Mouse (Mus musculus) layer of hippocampus, adult 9-11 months (tissue): Measurements from ENCODE around the gene Lrriq4.

Experiments used
- DNase-seq: peaks from one replicate; pipeline ENCODE4 v3.0.0; 2022

Lrriq4 gene

DNA sequence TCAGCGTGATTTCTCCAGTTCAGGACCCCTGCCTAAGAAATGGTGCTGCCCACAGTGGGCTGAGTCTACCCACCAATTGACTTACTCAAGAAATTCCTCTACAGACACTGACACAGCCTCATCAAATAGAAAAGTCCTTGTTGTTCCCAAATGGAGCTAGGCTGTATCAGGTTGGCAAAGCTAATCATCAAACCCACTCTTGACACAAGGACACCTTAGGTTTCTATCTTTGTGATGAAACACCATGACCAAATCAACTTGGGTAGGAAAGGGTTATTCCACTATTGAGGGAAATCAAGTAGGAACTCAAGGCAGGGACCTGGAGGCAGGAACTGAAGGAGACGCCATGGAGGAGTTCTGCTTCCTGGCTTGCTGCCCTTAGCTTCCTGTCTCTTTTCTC is at the start of gene Lrriq4:
Gene Lrriq4, plus strand, starts transcription at position 301 of the 400 bp plus-strand sequence.
- DNase-seq: no peak

DNA sequence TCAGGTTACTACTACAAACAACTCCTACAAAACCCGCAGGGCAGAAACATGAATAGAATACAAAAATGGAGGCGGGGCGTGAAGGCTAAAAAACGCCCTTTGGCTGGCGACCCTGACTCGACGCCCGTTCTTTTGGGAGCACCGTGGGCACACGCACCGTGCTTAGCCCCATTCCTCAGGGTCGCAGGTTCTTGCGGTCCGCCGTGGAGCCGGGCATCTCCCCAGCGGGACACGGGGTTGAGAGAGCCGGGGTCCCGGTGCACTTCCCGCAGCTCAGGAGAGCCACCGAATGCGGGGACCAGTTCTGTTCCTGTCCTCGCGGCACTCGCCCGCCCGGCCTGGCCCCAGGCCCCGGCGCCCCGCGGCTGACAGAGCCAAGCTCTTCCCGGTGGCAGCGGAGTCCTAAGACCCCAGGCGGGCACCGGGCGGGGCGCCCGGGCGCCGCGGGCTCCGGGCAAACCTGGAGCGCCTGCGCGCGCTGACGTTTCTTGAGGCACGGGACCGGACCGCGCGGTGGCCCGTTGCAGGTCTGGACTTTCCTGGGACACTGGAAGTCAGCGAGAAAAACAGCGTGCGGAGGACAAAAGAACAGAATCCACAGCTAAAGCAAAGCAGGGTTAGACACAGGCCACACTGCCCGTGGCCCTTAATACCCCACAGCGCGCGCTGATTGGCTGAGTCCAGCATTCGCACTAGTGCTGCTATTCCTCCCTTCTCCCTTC is 49.0 kb upstream of the Lrriq4 start:
- DNase-seq: peak; percentile 22

DNA sequence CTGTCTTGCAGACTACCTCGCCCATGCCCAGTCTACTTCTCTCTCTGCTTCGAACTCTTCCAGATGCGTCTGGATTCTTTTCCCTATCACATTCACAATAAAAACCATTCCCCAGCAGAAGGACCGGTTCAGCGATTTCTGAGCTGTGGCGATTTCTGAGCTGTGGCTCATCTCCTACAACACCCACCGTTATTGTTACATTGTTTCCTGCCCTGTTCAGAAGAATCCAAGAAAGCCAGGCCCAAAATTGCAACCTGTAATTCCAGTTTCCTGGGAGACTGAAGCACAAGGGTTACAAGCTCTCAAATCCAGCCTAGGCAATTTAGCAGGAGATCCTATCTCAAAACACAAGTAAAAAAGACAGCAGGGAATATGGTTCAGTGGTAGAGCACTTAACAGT is 47.0 kb upstream of the Lrriq4 start:
- DNase-seq: no peak

DNA sequence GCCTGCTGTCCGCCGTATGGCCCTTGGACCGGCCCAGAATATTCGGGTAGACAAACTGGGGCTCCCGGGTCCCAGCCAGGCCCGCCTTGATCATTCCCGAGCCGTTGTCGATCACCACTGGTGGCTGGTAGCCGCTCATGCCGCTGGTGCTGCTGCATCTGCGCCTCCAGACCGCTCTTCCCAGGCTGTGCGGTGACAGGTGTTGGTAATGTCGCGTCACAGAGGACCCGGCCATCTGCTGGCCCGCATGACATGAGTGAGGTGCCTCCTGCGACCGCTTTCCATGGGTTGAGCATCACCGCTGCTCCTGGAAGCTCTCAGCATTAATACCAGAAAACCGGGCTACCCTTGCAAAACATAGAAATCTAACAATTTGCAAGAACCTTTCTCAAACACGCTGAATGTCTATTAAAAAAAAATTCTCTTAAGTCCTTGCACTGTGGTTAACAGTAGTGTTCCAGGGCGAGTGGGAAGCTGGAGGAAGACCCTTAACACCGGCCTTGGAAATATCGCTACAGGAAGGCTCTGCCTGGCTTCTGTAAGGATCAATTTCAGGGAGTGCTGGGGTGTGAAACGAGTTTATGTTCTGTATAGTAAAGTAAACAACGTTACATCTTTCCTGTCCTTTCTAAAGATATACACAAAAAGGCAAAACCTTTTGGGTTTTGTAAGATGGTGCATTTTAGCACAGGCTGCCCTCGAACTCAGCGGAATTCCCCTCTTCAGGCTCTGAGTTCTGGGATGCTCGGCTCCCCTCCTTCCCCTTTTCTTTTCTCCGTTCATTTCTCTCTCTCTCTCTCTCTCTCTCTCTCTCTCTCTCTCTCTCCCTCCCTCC is 44.4 kb upstream of the Lrriq4 start, which contains the start of gene Actrt3:
Gene Actrt3, minus strand, starts transcription at position 229 of the 835 bp plus-strand sequence.
- peak; percentile 41 for DNase-seq

DNA sequence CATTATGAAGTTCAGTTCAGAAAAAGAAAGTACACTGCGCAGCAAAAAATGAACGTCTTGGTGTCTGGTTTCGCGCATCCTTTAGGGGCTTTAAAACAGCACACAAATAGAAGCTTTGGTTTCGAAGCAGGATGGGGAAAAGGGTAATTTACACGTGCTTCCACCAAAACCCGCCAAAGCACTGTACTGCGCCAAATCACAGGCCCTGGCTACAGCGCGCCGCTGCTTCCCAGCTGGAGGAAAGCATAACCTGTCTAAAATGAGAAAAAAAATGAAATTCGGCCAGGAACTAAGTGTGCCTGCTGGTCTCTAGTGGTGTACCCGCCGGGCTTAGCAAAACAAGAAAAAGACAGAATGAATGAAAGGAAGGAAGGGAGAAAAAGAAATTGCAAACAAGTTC is 43.6 kb upstream of the Lrriq4 start:
- DNase-seq: peak; percentile 33

DNA sequence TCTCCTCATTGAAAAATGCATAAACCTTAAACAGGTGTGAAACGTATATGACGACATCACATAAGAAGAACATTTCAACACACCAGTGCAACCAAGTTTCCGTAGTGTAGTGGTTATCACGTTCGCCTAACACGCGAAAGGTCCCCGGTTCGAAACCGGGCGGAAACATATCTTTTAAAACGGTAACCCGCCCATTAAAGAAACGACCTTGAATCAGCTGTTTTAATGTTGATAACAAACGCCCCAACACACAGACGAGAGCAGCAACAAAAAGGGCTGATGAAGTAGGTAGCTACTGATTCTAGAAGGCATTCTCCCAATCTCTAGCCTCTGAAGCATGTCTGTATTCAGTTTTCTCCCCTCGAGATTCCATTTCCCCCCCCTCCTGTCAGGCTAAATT is 43.1 kb upstream of the Lrriq4 start:
- DNase-seq: peak; percentile 86

DNA sequence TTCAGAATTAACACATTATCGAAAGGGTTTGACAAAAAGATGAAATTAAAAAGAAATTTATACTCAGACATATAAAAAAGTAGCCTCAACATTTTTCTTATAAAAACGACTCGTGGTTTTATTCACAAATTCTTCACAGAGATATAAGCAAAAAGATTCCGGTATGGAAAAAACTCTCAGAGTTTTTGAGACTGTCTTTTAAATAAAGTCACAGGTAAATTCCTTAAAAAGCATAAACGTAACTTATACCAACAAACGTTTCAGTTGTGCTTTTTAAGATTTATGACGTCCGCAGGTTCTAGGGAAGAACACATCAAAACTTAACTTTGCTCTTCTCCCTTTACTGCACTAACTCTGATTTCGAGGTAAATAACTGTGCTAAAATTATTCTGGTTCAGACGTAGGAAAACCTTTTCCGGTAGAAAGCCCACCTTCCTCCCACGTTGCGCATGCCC is 42.7 kb upstream of the Lrriq4 start:
- no peak for DNase-seq

DNA sequence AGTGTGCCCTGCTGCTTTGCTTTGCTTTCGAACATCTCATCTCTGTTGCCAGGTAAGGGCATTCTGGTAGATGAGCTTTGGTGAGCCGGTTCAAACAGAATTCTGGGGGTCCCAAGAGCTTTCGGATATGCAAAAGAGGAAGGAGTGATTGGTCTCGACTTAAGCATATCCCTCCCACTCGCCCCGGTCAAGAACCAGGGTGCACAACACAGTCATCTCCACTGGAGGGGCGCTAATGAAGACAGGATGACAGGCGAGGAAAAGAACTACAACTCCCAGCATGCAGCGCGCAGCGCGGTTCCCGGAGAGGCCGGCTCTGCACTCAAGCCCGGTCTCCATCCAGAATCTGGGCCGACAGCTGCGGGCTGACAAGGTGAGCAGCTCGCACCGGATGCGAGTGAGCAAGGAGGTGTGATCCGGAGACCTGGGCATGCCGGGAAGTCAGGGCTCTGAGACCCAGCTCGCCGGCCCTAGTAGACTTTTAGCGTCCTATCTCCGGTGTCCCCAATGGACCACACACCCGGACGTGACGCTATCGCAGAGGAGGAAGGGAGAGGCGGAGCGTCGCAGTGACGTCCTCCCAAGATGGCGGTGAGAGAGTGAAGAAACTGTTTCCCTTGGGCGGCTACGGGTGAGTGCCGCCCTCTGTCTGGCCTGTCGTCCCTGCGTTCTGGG is 42.1 kb upstream of the Lrriq4 start, which contains the start of gene Mynn:
Gene Mynn, plus strand, starts transcription at position 1 of the 675 bp plus-strand sequence.
- DNase-seq: peak; percentile 96

DNA sequence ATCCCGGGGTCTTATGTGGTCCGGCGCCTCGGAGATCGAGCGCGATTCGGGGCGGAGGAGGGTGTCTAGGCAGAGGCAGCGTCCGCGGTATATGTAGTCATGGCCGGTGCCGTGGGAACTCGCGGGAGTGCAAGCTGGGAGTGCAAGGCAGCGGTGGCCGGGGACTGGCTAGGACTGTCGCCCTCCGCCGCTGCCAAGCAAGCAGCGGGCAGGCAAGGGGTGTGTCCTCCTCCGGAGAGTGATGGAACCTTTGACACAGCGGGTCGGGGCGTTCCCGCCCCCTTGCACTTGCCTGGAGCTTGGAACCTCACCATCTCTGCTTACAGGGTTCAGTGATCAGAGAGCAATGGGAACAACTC is 41.6 kb upstream of the Lrriq4 start:
- DNase-seq: no peak

DNA sequence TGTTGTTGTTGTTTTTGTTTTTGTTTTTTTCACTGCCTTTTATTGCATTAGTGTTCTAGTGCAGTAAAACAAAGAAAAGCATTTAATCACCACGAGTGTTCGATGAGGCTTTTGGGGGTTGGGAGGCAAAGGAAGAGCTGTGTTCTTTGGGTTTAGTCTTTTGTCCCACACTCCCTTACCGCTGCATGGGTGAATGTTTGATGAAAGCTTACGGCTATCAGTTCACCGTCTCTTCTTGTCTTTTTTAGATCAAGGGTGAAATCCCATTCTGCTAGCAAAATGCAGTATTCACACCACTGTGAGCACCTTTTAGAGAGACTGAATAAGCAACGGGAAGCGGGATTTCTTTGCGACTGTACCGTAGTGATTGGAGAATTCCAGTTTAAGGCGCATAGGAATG is 41.1 kb upstream of the Lrriq4 start:
- no peak for DNase-seq

DNA sequence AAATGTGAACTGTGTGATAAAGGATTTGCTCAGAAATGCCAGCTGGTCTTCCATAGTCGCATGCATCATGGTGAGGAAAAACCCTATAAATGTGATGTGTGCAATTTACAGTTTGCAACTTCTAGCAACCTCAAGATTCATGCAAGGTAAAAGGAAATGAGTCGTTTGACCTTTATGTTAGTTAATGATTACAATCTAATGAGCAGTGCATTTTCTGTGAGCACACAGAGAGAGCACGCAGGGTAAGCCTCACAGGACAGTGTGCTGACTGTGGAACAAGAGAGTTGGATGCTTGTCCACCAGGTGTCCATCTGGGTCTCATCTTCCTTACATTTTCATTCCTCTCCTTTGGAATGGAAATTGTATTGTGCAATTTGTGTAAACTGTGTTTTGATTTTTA is 35.3 kb upstream of the Lrriq4 start:
- DNase-seq: no peak

DNA sequence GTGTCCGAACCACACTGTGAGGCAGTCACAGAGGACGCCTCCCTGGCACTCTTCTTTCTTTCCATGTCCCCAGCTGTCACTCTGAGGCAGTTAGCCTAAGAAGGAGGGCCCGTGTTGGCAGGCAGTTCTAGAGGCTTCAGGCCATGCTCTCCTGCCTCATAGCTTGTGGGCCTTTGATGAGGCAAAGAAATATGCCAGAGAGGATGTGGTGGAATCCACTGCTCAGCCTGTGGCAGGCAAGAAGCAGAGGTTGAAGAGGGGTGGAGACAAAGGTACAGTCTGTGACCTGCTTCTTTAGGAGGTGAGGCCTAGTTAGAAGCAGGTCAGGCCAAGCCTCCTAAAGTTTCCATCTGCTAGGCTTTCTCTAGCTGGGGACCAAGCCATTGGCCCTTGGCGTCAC is 33.4 kb upstream of the Lrriq4 start:
- no peak for DNase-seq

DNA sequence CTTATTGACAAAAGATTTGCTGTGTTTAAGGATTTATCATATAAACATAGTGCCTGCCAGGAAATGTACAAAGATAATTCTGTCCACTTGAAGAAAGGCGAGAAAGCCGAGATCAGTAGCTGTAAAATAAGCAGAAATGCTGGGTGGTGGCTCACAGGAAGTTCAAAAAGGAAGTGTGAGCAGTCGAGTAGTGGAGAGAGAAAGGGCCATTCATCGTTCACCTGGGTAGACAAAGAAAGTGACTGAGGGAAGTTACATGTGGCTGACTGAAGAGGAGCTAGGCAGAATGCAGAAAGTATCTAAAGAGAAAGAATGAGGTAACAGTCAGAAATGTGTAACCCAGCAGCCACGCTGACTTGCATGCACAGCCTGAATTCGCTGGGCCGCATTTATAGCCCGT is 24.2 kb upstream of the Lrriq4 start:
- no peak for DNase-seq

DNA sequence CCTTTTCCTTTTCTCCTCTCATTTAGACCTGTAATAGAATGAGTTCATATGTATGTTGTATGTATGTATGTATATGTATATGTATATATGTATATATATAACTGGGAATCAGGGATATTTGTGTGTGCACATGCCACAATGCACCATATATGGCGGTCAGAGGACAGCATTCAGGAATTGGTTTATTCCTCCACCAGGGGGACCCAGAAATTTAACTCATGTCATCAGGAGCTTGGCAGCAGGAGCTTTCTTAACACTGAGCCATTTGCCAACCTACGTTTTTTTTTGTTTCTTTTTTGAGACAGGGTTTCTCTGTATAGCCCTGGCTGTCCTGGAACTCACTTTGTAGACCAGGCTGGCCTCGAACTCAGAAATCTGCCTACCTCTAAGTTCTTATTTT is 10.6 kb upstream of the Lrriq4 start:
- no peak for DNase-seq

DNA sequence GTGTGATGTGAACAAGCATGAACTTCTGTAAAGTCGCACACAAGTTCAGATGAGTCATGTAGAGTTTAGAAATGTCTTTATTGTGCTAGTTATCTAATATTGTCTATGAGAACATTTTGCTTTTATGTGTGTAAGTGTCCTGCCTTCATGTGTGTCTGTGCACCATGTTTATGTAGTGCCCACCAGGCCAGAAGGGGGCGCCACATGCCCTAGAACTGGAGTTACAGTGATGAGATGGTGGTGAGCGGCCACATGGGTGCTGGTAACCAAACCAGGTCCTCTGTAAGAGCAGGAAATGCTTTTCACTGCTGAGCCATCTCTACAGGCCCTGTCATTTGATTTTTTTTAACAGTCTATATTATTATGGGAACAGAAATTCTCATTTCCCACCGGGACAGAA is 8.7 kb upstream of the Lrriq4 start:
- no peak for DNase-seq

DNA sequence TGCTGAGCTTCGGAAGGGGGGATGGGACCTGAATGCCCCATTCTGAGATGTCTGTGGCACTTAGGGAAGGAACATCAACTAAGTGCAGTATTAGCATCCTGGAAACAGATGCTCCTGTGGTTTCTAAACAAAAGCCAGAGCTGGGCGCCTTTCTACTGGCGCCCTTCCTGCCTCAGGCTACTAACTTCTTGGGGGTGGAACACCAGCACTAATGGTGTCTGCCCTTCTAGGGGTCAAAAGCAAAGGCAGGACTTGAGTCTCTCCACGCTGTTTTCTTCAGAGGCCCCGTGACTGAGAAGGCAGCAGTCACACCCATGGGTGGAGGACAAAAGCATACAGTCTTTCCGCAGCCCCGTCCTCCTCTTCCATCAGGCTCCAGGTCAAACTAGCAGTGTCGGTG is 2.5 kb downstream of the Lrriq4 start:
- no peak for DNase-seq

DNA sequence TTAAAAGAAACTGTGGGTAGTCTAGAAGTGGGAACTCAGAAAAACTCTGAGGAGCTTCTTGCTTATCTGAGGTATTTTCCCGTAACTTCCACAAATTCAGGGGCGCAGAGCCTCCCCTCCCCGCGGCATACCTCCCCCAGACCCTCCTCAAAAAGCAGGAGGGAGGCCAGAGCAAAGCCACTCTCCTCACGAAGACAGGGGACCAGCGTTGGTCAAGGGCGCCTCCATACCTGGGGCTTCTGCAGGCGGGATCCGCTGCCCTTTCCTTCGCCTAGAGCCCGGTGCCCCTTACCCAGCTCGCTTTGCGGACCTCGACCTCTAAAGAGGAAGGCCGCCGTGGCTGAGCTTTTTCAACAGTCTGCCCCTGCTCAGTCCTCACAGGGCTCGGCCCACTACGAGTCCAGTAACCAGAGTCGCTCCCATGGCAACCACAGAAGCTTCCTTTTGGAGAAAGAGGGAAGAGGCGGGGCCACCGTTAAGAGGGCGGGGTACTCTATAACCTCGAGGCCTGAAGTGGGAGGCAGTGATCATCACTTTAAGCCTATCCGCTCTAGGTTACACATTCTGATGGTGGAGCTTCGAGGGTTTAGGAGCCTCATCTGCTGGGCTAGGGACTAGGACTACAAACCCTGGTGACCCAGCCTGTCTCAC is 3.3 kb downstream of the Lrriq4 start, which contains the start of gene Lrrc34:
Gene Lrrc34, minus strand, starts transcription at position 430 of the 651 bp plus-strand sequence.
- DNase-seq: peak; percentile 25

DNA sequence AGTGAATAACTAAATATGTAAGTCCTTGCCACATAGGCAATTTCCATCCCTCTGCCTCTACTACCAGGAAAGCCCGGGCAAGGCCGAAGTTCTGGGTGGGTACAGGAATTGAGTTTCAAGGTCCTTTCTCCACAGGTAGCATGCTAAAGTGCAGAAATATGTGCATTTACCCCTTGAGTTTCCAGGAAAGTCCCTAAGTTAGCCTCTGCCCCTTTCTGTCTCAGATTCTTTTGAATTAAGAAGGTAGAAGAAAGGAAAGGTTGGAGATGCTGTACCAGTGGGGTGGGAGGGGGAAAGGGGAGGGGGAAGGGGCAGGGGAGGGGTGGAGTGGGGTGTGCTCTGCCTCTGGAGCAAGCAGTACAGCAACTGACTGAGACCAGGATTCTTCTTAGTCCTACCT is 4.2 kb downstream of the Lrriq4 start:
- no peak for DNase-seq

DNA sequence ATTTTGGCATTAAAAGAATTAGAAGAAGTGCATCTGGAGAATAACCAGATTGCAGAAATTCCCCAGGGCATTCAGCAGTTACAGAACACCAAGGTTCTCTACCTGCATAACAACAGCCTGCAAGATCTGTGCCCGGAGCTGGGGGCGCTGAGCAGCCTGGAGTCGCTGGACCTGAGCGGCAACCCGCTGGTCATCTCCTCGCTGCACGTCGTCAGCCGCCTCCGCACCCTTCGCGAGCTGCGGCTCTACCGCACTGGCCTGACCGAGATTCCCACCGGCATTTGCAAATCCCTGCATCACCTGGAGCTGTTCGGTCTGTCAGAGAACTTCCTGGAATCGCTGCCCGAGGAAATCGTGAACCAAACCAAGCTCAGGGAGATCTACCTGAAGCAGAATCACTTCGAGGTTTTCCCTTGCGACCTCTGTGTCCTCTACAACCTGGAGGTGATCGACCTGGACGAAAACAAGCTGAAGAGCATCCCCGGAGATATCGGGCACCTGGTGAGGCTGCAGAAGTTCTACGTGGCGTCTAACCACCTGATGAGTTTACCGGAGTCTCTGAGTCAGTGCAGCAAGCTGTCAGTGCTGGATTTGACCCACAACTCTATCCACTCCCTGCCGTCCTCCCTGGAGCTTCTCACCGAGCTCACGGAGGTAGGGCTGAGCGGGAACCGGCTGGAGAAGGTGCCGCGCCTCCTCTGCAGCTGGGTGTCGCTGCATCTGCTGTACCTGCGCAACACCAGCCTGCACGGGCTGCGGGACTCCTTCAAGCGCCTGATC is 5.9 kb downstream of the Lrriq4 start:
- DNase-seq: no peak

DNA sequence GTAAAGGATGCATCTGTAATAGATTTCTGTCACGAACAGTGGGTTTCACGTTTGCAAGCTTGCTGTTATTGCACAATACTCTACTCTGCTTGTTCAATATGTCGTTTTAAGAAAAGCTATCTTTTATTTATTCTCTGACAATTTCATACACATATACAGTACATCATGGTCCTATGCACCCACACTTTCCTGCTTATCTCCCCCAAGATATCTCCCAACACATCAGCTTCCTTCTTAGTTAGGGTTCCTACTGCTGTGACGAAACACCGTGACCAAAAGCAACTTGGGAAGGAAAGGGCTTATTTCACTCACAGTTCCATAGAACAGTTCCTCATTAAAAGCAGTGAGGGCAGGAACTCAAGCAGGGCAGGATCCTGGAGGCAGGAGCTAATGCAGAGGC is 11.6 kb downstream of the Lrriq4 start:
- no peak for DNase-seq

DNA sequence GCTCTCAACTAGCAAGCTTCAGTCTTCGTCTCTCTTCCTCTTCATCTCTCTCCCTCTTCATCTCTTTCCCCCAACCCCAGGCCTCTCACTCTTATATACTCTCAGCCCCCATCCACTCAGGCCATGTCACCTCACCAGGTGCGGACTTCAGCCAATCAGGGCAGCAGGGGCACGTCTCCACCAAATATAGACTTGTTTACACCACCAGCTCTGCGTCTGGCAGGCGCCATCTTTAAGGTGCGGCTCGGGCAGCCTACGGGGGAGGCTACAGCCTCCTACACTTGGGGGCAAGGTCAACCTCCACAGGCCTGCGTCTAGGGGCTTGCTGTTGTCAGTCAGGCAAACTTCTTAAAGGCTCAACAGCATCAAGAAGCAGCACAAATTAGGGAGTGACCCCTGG is 14.2 kb downstream of the Lrriq4 start:
- DNase-seq: no peak

DNA sequence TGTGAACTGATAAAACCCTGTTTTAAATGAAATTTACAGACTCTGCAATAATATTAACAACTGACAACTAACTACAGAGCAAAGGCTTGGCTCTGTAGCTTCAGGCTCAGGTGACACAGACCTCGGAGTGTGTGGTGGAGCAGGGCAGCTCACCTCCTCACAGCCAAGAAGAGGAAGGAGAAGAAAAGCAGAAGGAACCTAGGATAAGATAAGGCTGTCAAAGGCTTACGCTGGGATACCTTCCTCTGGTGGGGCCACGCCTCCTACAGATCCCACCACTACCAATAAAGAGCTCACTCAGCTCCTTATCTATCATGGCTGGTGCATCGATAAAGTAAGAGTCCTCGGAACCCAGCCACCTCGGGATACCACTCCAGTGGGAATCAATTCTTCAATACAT is 38.9 kb downstream of the Lrriq4 start:
- DNase-seq: no peak
